ENCODE assay signal across 21 mouse cellular contexts in genomic region chr6:127237168-127237567, GRCm38 (mm10).
DNase-seq lines count a peak whose midpoint lies in the region; ATAC-seq and TF ChIP-seq lines count a peak whose summit lies in the region.
"Had no signal": no experiment of that assay in that cellular context is flagged by ENCODE, and none has a peak within 500 bp of the region (broad histone marks: within the 10 kb centered on the region; RNA-seq: fewer than 3 reads in every experiment).

No protein-coding gene starts in this region.

- dilution Hi-C loops in CH12.LX (cut with MboI; ENCODE audit: extremely low pct_ligation_motif_present, extremely low pct_unique_long_range_greater_than_20kb, low sequenced_read_pairs): no loop called here

- peak; percentile 12 for DNase-seq in kidney, adult 9 months
- DNase-seq in kidney, adult 11 months: no peak
- peak; percentile 49 for DNase-seq in midbrain, embryonic 11.5 days (ENCODE audit: low spot score, missing footprints)
- no peak for DNase-seq in midbrain, embryonic 14.5 days
- peak; percentile 22 for DNase-seq in CH12.LX (ENCODE audit: extremely low read depth)
- DNase-seq in lung, adult 18-20 months: no peak
- DNase-seq in thymus, adult 2 months: no peak
- DNase-seq: adrenal gland, adult 2 months; adrenal gland, postnatal 10 days; adrenal gland, postnatal 25 days; cerebellum, adult 11 months; cerebellum, adult 18-20 months; cerebellum, adult 9-10 months; cerebellum, postnatal 10 days; cerebellum, postnatal 25 days had no signal

- no peak for TF ChIP-seq EP300 in CH12.LX (IDR thresholded peaks at IDR 0.05; ENCODE audit: low read length)

- no peaks in the 10 kb centered on the region for H3K4me1 ChIP-seq in midbrain, embryonic 11.5 days (ENCODE audit: control insufficient read depth, insufficient read depth, low read length)
- H3K4me1 ChIP-seq in midbrain, embryonic 14.5 days (ENCODE audit: control insufficient read depth, insufficient read depth, low read length): no peaks in the 10 kb centered on the region
- peaks cover 21 to 66% of the 10 kb centered on the region in 2 experiments for H3K4me1 ChIP-seq in CH12.LX (ENCODE audit: control insufficient read depth in 1 of 2, insufficient read depth in 2 of 2)
- H3K4me1 ChIP-seq in thymus, adult 2 months (replicated peaks; ENCODE audit: control insufficient read depth, insufficient read depth, low read length): peaks cover 13% of the 10 kb centered on the region
- H3K4me1 ChIP-seq: forebrain, embryonic 13.5 days; forebrain, embryonic 15.5 days had no signal

- no peak overlapping the region for H3K27ac ChIP-seq in midbrain, embryonic 11.5 days (ENCODE audit: low read depth, low read length)
- H3K27ac ChIP-seq in midbrain, embryonic 14.5 days (replicated peaks; ENCODE audit: low read depth, low read length): no peak overlapping the region
- H3K27ac ChIP-seq in CH12.LX (ENCODE audit: insufficient read depth, low read depth): peak overlapping the region; percentile 77
- H3K27ac ChIP-seq in thymus, adult 2 months (ENCODE audit: control insufficient read depth, insufficient read depth, low read length): no peak overlapping the region
- H3K27ac ChIP-seq: embryonic facial prominence, embryonic 10.5 days; embryonic facial prominence, embryonic 12.5 days; forebrain, embryonic 13.5 days; forebrain, embryonic 15.5 days had no signal

- TF ChIP-seq POLR2A in CH12.LX (IDR thresholded peaks at IDR 0.05; ENCODE audit: low read depth, low read length): no peak
- TF ChIP-seq POLR2A in thymus, adult 2 months (IDR thresholded peaks at IDR 0.05; ENCODE audit: control insufficient read depth, extremely low read depth, insufficient read depth, low read length, poor library complexity): no peak

- no peak for TF ChIP-seq CTCF in CH12.LX (conservative IDR thresholded peaks at IDR 0.05 in 1 of 2, IDR thresholded peaks at IDR 0.05 in 1 of 2; ENCODE audit: low read depth in 2 of 2, low read length in 2 of 2)
- TF ChIP-seq CTCF in thymus, adult 2 months (IDR thresholded peaks at IDR 0.05; ENCODE audit: borderline replicate concordance, control insufficient read depth, extremely low read depth, insufficient read depth, low read length, poor library complexity): no peak

- no peak for ATAC-seq in midbrain, embryonic 11.5 days (ENCODE audit: low FRiP score)
- ATAC-seq in midbrain, embryonic 14.5 days (ENCODE audit: low FRiP score, low TSS enrichment): no peak
- ATAC-seq: CD4-positive, CD25-positive, alpha-beta regulatory T cell, adult 4 months; forebrain, embryonic 13.5 days; forebrain, embryonic 15.5 days had no signal

- no peaks in the 10 kb centered on the region for H3K9me3 ChIP-seq in midbrain, embryonic 11.5 days (ENCODE audit: control insufficient read depth, low read length)
- H3K9me3 ChIP-seq in midbrain, embryonic 14.5 days (ENCODE audit: control insufficient read depth, low read length): no peaks in the 10 kb centered on the region
- peaks cover 9% of the 10 kb centered on the region for H3K9me3 ChIP-seq in CH12.LX (replicated peaks; ENCODE audit: low read length)
- H3K9me3 ChIP-seq: embryonic facial prominence, embryonic 10.5 days; embryonic facial prominence, embryonic 12.5 days; forebrain, embryonic 15.5 days had no signal

- H3K4me3 ChIP-seq in midbrain, embryonic 11.5 days (ENCODE audit: low read depth, low read length): no peak overlapping the region
- no peak overlapping the region for H3K4me3 ChIP-seq in midbrain, embryonic 14.5 days (replicated peaks; ENCODE audit: low read depth, low read length)
- H3K4me3 ChIP-seq in CH12.LX (replicated peaks in 1 of 3; ENCODE audit: low read depth in 2 of 3, low read length in 2 of 3, poor library complexity in 1 of 3): no peak overlapping the region
- H3K4me3 ChIP-seq in thymus, adult 2 months (ENCODE audit: control insufficient read depth, insufficient read depth, low read length): no peak overlapping the region
- H3K4me3 ChIP-seq: embryonic facial prominence, embryonic 10.5 days; embryonic facial prominence, embryonic 12.5 days; forebrain, embryonic 13.5 days; forebrain, embryonic 15.5 days had no signal

- TF ChIP-seq RAD21 in CH12.LX (IDR thresholded peaks at IDR 0.05; ENCODE audit: low read depth, low read length): no peak

- in situ Hi-C loops in CH12.LX (cut with MboI; ENCODE audit: low pct_ligation_motif_present, low pct_unique_long_range_greater_than_20kb, low sequenced_read_pairs): no loop called here

- H3K79me2 ChIP-seq in CH12.LX (replicated peaks; ENCODE audit: control insufficient read depth, extremely low read depth, insufficient read depth, poor library complexity, severe bottlenecking): no peaks in the 10 kb centered on the region

- 93% methylated on average over 12 of the region's 12 CpGs for WGBS in midbrain, embryonic 11.5 days
- WGBS in midbrain, embryonic 14.5 days: 91% methylated on average over 12 of the region's 12 CpGs
- 95% methylated on average over 12 of the region's 12 CpGs for WGBS in thymus, adult 2 months

- no peaks in the 10 kb centered on the region for H3K36me3 ChIP-seq in midbrain, embryonic 11.5 days (ENCODE audit: control insufficient read depth, insufficient read depth, low read length)
- H3K36me3 ChIP-seq in midbrain, embryonic 14.5 days (ENCODE audit: control insufficient read depth, insufficient read depth, low read length): no peaks in the 10 kb centered on the region
- H3K36me3 ChIP-seq in CH12.LX (replicated peaks in 1 of 2; ENCODE audit: control insufficient read depth in 1 of 2, insufficient read depth in 1 of 2, low read length in 1 of 2): no peaks in the 10 kb centered on the region
- H3K36me3 ChIP-seq in thymus, adult 2 months (ENCODE audit: control insufficient read depth, insufficient read depth, low read length): no peaks in the 10 kb centered on the region
- H3K36me3 ChIP-seq: embryonic facial prominence, embryonic 10.5 days; embryonic facial prominence, embryonic 12.5 days; forebrain, embryonic 15.5 days had no signal

- H3K4me2 ChIP-seq in midbrain, embryonic 11.5 days: no peak overlapping the region
- H3K4me2 ChIP-seq in midbrain, embryonic 14.5 days (ENCODE audit: low read length): no peak overlapping the region
- H3K4me2 ChIP-seq in CH12.LX (ENCODE audit: insufficient read depth, low read depth, poor library complexity, severe bottlenecking): peak overlapping the region; percentile 65
- H3K4me2 ChIP-seq: embryonic facial prominence, embryonic 12.5 days; forebrain, embryonic 13.5 days; forebrain, embryonic 15.5 days had no signal

- H3K9ac ChIP-seq in midbrain, embryonic 11.5 days (ENCODE audit: low read length): no peak overlapping the region
- no peak overlapping the region for H3K9ac ChIP-seq in midbrain, embryonic 14.5 days (replicated peaks; ENCODE audit: low read length)
- H3K9ac ChIP-seq in CH12.LX (ENCODE audit: insufficient read depth, low read depth): peak overlapping the region; percentile 22; the same call in 1 of the 2 replicates
- H3K9ac ChIP-seq: embryonic facial prominence, embryonic 12.5 days; forebrain, embryonic 13.5 days; forebrain, embryonic 15.5 days; forebrain, postnatal 0 days had no signal

- no peaks in the 10 kb centered on the region for H3K27me3 ChIP-seq in midbrain, embryonic 11.5 days (ENCODE audit: control insufficient read depth, insufficient read depth, low read length)
- H3K27me3 ChIP-seq in midbrain, embryonic 14.5 days (ENCODE audit: control insufficient read depth, insufficient read depth, low read length): no peaks in the 10 kb centered on the region
- no peaks in the 10 kb centered on the region for H3K27me3 ChIP-seq in CH12.LX (replicated peaks)
- H3K27me3 ChIP-seq in thymus, adult 2 months (ENCODE audit: control insufficient read depth, insufficient read depth, low read length): no peaks in the 10 kb centered on the region
- H3K27me3 ChIP-seq: embryonic facial prominence, embryonic 12.5 days; forebrain, embryonic 13.5 days; forebrain, embryonic 15.5 days had no signal

TF ChIP-seq in CH12.LX, 34 proteins besides CTCF, POLR2A, EP300 and RAD21:
- 0 out of 2 replicates have a peak, but pooled peaks have one; percentile 18 for TF ChIP-seq TCF12 (IDR thresholded peaks at IDR 0.05; ENCODE audit: low read depth, low read length)
- TF ChIP-seq ELF1 (IDR thresholded peaks at IDR 0.05; ENCODE audit: low read depth, low read length): no peak
- no peak for TF ChIP-seq IRF4 (IDR thresholded peaks at IDR 0.05; ENCODE audit: low read depth, low read length)
- TF ChIP-seq ZNF384 (IDR thresholded peaks at IDR 0.05; ENCODE audit: low read depth, low read length): no peak
- no peak for TF ChIP-seq MYC (IDR thresholded peaks at IDR 0.05; ENCODE audit: low read depth, low read length)
- no peak for TF ChIP-seq TBP (conservative IDR thresholded peaks at IDR 0.05; ENCODE audit: low read depth, low read length)
- peak; percentile 51 for TF ChIP-seq CHD2 (IDR thresholded peaks at IDR 0.05; ENCODE audit: low read length)
- peak; percentile 59; the same call in 1 of the 2 replicates for TF ChIP-seq CHD1 (IDR thresholded peaks at IDR 0.05; ENCODE audit: low read depth, low read length)
- TF ChIP-seq GABPA (IDR thresholded peaks at IDR 0.05; ENCODE audit: insufficient replicate concordance, low read depth, low read length): no peak
- TF ChIP-seq MAX (IDR thresholded peaks at IDR 0.05; ENCODE audit: low read length): peak; percentile 50
- no peak for TF ChIP-seq PAX5 (IDR thresholded peaks at IDR 0.05; ENCODE audit: low read length)
- TF ChIP-seq BHLHE40 (IDR thresholded peaks at IDR 0.05; ENCODE audit: low read depth, low read length): 0 out of 2 replicates have a peak, but pooled peaks have one; percentile 33
- TF ChIP-seq MEF2A (IDR thresholded peaks at IDR 0.05; ENCODE audit: borderline replicate concordance, low read depth, low read length): no peak
- TF ChIP-seq POLR2AphosphoS2 (IDR thresholded peaks at IDR 0.05; ENCODE audit: low read depth, low read length): no peak

Comparison
In these comparisons a context has a peak if more than half of its experiments do, and no peak if none do; other contexts are left out.
1. DNase-seq: peak in kidney, adult 9 months (single experiment), midbrain, embryonic 11.5 days (single experiment) and CH12.LX (single experiment); none in kidney, adult 11 months (single experiment), midbrain, embryonic 14.5 days (single experiment), lung, adult 18-20 months (0 of 2) and thymus, adult 2 months (single experiment).